Mouse (Mus musculus) E14TG2a.4 (cell line): ENCODE data around the gene Edc4.
A peak's percentile ranks its signal among the peaks of the same experiment; 100 is the strongest.

Experiments used
- CTCF ChIP-seq: conservative IDR thresholded peaks from 2 replicates; pipeline ENCODE4 v1.5.1; 2014; ENCODE audit warnings: low read length
- NANOG ChIP-seq: IDR thresholded peaks from 2 replicates; pipeline ENCODE4 v1.6.1; 2014; ENCODE audit warnings: borderline replicate concordance, low read length, mixed read lengths

GRCm38 (mm10) chr8:105892432-105892831, 11.8 kb downstream of the Edc4 start:
- peak; percentile 42 for TF ChIP-seq CTCF
- no peak for TF ChIP-seq NANOG
